Mouse (Mus musculus): Measurements from ENCODE around the gene Plek. TPM values are rescaled to one million over a fixed set of nuclear protein-coding genes. Genes with fewer than 3 reads are reported as not detected.

Plek gene
- polyA plus RNA-seq, 1 experiment from 2014 or later = 47.2 TPM

- Histone ChIP-seq H3K9me3 (replicated peaks) (no peaks in the 10 kb centered on the region), H3K4me2 (no peak overlapping the region), H3K9ac (no peak overlapping the region), H3K4me1 (no peaks in the 10 kb centered on the region), H3K27me3 (replicated peaks) (no peaks in the 10 kb centered on the region), H3K4me3 (no peak overlapping the region), H3K36me3 (no peaks in the 10 kb centered on the region), H3K27ac (no peak overlapping the region)
- ATAC-seq = no peak
- 69% methylated on average over 6 of the region's 6 CpGs for WGBS (ENCODE audit: insufficient replicate concordance)
Measured at GRCm38 (mm10) chr11:16935577-16936236, 116.5 kb downstream of the Plek start.

DNA sequence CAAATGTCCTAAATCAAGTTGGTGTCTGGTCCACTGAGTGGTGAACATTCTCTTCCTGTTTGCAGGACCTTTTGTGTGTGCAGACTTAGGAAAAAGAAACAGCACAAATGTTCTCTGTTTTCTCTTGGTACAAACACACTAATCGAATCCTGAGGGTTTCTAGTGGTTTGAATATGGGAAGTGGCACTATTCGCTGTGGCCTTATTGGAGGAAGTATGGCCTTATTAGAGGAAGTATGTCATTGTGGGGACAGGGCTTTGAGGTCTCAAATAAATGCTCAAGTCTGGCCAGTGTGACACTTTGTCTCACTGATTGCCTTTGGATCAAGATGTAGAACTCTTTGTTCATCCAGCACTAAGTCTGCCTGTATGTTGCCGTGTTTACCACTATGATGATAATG is 120.0 kb downstream of the Plek start:
- no peak overlapping the region for H3K9ac ChIP-seq
- H3K4me3 ChIP-seq = no peak overlapping the region
- no peak overlapping the region for H3K27ac ChIP-seq
- H3K4me2 ChIP-seq = no peak overlapping the region
- no peak for ATAC-seq
- no peaks in the 10 kb centered on the region for H3K36me3 ChIP-seq
- no peaks in the 10 kb centered on the region for H3K4me1 ChIP-seq
- WGBS (ENCODE audit: insufficient replicate concordance) = 36% methylated on average over 3 of the region's 3 CpGs
- no peaks in the 10 kb centered on the region for H3K27me3 ChIP-seq (replicated peaks)
- H3K9me3 ChIP-seq (replicated peaks) = no peaks in the 10 kb centered on the region

Other genes starting within 250 kb of the Plek start
- gene Fbxo48, start 101.0 kb downstream of the Plek start, polyA plus RNA-seq (2016; fragmentation: Nextera tagmentation; extraction: Ambion mirVana) = 2.5 and 3.2 TPM in 2 replicates
- gene Cnrip1, start 795 bp downstream of the Plek start, polyA plus RNA-seq (2016; fragmentation: Nextera tagmentation; extraction: Ambion mirVana) = 5.7 and 6.6 TPM in 2 replicates
- gene Ppp3r1, start 106.9 kb upstream of the Plek start, polyA plus RNA-seq (2016; fragmentation: Nextera tagmentation; extraction: Ambion mirVana) = 50.3 and 52.0 TPM in 2 replicates
- gene Wdr92, start 129.7 kb upstream of the Plek start, polyA plus RNA-seq (2016; fragmentation: Nextera tagmentation; extraction: Ambion mirVana) = 17.3 and 18.0 TPM in 2 replicates
- gene Pno1, start 159.2 kb upstream of the Plek start, polyA plus RNA-seq (2016; fragmentation: Nextera tagmentation; extraction: Ambion mirVana) = 78.7 and 81.2 TPM in 2 replicates
- 56.5 and 56.6 TPM in 2 replicates for gene C1d, start 205.2 kb upstream of the Plek start, polyA plus RNA-seq (2016; fragmentation: Nextera tagmentation; extraction: Ambion mirVana)

Data from liver, embryonic 12.5 days (tissue).